Mouse (Mus musculus): ENCODE measurements at regions not wholly inside any gene's neighbourhood (a gene's known extent, or its start where the extent isn't known, plus 50 kb on each side); places are given as distances from the start of the nearest gene placed in this dataset.

DNA sequence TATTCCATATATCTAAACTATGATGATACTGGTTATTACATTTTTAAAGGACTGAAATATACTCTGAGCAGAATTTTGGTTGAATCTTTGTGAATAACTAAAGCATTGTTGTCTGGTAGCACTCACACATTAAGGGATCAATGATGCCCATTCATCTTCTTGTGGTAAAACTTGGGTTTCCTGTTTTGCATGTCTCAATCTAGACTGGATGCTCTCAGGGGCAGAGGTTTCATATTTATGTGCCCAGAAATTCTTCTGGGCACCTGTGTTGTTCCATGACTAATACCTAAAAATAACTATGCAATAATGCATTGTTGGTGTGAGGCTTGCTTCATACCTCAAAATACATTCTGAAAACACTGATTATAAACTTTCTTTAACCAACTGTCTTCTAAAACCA, 2472.7 kb upstream of the Gm7489 start:
- TF ChIP-seq CTCF (IDR thresholded peaks at IDR 0.05; ENCODE audit: extremely low read depth, insufficient read length, insufficient replicate concordance, low read depth, low read length) (no peak), POLR2A (IDR thresholded peaks at IDR 0.05; ENCODE audit: low read depth, low read length) (no peak)

Measured in small intestine, adult 2 months (tissue).